Mouse (Mus musculus) neural tube, embryonic 11.5 days (tissue): ENCODE data around the gene Psme2b. TPM values are rescaled to one million over a fixed set of nuclear protein-coding genes. Genes with fewer than 3 reads are reported as not detected.
"Not testable (repeated sequence)": the region's sequence is repeated elsewhere in the genome, so short reads cannot be mapped to it uniquely, and the experiment has no call there.

Experiments
- ATAC-seq: fragments of 200-750 bp; cut with Nextera tagmentation; 2 replicates; pipeline ENCODE4 v1.8.0; 2017; ENCODE audit warnings: moderate number of reproducible peaks, mild to moderate bottlenecking, moderate TSS enrichment, moderate library complexity; ENCODE audit not compliant: insufficient read depth, low FRiP score, low TSS enrichment
- DNase-seq: peaks from one replicate; pipeline ENCODE4 v3.0.0-alpha.2; 2015; ENCODE audit warnings: low spot score
- H3K27ac ChIP-seq: fragments of 300-500 bp; sonication (generic); 2 replicates; pipeline ENCODE4 v1.5.1; 2014; ENCODE audit warnings: low read depth, mild to moderate bottlenecking, low read length
- H3K27me3 ChIP-seq: fragments of 300-500 bp; sonication (generic); 2 replicates; pipeline ENCODE4 v1.6.1; 2014; ENCODE audit warnings: mild to moderate bottlenecking, low read length, mixed read lengths; ENCODE audit not compliant: control insufficient read depth, insufficient read depth
- H3K36me3 ChIP-seq: fragments of 300-500 bp; sonication (generic); 2 replicates; pipeline ENCODE4 v1.6.1; 2014; ENCODE audit warnings: mild to moderate bottlenecking, low read length, moderate library complexity, mixed read lengths; ENCODE audit not compliant: control insufficient read depth, insufficient read depth
- H3K4me1 ChIP-seq: fragments of 300-500 bp; sonication (generic); 2 replicates; pipeline ENCODE4 v1.6.1; 2014; ENCODE audit warnings: low read length, mixed read lengths; ENCODE audit not compliant: control insufficient read depth, insufficient read depth
- H3K4me2 ChIP-seq: fragments of 300-500 bp; sonication (generic); 2 replicates; pipeline ENCODE4 v1.6.1; 2014; ENCODE audit warnings: low read depth, mild to moderate bottlenecking, moderate library complexity
- H3K4me3 ChIP-seq: fragments of 300-500 bp; sonication (generic); 2 replicates; pipeline ENCODE4 v1.5.1; 2014; ENCODE audit warnings: low read depth, low read length
- H3K9ac ChIP-seq: fragments of 300-500 bp; sonication (generic); 2 replicates; pipeline ENCODE4 v1.6.1; 2014; ENCODE audit warnings: mild to moderate bottlenecking, low read length
- H3K9me3 ChIP-seq: fragments of 300-500 bp; sonication (generic); 2 replicates; pipeline ENCODE4 v1.6.1; 2016; ENCODE audit warnings: low read length; ENCODE audit not compliant: control insufficient read depth
- WGBS: fragments of 180-500 bp; shearing (Covaris S2); extraction: QIAGEN DNeasy Blood & Tissue Kit; methylation state at CpG from one replicate; pipeline ENCODE4 v1.1.7; 2014; 5-methylcytosine and 5-hydroxymethylcytosine counted together
- polyA plus RNA-seq: library from polyadenylated mRNA; unstranded; fragments of >200 nt; fragmentation: Nextera tagmentation; extraction: Ambion mirVana; gene quantifications from 2 replicates; pipeline ENCODE4 v1.2.1, GENCODE M21; 2014

Gene Psme2b
- 1.2 and 2.1 TPM in 2 replicates for polyA plus RNA-seq

DNA sequence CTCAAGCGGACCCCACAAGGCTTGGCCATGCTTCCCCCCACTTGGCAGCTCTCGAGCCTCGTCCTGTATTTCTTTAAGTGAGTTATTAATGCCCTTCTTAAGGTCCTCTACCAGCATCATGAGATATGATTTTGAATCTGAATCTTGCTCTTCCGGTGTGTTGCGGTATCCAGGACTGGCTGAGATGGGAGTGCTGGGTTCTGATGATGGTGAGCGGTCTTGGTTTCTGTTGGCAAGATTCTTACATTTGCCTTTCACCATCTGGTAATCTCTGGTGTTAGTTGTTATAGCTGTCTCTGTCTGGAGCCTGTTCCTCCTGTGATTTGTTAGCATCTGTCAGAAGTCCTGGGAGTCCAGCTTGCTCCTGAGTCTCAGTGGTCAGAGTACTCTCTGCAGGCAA is at the start of gene Psme2b:
Gene Psme2b, minus strand, starts transcription at position 101 of the 400 bp plus-strand sequence.
- not testable (repeated sequence) for H3K27me3 ChIP-seq, H3K4me2 ChIP-seq, H3K9ac ChIP-seq, ATAC-seq, H3K36me3 ChIP-seq, H3K27ac ChIP-seq, H3K9me3 ChIP-seq, H3K4me3 ChIP-seq, H3K4me1 ChIP-seq, DNase-seq
- WGBS: 91% methylated on average over 6 of the region's 6 CpGs

DNA sequence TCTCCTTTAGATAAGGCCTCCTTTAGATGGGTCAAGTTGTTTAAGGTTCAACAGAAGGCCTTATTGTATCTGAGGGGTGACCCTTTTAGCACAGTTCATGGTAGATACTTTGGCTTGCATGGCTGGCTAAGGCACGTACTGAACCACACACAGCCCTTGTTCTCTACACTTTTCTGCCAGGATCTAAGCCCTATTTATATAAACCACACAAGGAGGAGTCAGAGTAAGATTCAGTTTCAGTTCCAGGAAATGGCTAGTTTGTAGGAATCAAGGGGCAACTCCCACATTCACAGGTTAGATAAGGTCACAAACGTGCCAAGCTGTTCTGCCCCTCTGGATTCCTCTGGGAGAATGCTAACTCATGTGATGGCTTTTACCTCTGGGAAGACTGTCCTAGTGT is 48.0 kb upstream of the Psme2b start, which contains the start of gene Tgtp1:
Gene Tgtp1, minus strand, starts transcription at position 155 of the 400 bp plus-strand sequence.
- H3K9ac ChIP-seq, H3K36me3 ChIP-seq, H3K9me3 ChIP-seq, H3K4me3 ChIP-seq, H3K27me3 ChIP-seq, H3K4me1 ChIP-seq, ATAC-seq, DNase-seq, H3K27ac ChIP-seq, H3K4me2 ChIP-seq: not testable (repeated sequence)
- WGBS: 57% methylated on average over 2 of the region's 2 CpGs

DNA sequence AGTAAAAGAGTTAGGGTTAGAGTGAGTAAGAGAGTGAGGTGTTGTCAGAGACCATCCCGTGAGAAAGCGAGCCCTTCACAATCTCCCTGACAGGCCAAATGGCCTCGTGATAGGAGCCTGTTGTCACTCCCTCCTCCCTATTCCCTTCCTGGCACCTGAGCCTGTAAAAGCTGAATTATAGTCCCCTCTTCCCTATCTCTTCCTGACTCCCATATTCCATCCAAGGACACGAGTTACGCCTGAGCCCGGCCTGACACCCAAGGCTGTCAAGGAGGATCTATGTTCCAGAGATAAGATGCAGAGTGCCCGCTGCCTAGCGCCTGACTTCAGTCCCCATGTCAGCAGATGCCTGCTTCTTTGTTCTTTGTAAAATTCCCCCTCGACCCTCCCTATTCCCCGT is 47.3 kb upstream of the Psme2b start:
- not testable (repeated sequence) for H3K27ac ChIP-seq, H3K4me3 ChIP-seq, H3K36me3 ChIP-seq, ATAC-seq, H3K9ac ChIP-seq, H3K4me2 ChIP-seq, DNase-seq, H3K9me3 ChIP-seq, H3K27me3 ChIP-seq, H3K4me1 ChIP-seq
- 36% methylated on average over 10 of the region's 10 CpGs for WGBS

DNA sequence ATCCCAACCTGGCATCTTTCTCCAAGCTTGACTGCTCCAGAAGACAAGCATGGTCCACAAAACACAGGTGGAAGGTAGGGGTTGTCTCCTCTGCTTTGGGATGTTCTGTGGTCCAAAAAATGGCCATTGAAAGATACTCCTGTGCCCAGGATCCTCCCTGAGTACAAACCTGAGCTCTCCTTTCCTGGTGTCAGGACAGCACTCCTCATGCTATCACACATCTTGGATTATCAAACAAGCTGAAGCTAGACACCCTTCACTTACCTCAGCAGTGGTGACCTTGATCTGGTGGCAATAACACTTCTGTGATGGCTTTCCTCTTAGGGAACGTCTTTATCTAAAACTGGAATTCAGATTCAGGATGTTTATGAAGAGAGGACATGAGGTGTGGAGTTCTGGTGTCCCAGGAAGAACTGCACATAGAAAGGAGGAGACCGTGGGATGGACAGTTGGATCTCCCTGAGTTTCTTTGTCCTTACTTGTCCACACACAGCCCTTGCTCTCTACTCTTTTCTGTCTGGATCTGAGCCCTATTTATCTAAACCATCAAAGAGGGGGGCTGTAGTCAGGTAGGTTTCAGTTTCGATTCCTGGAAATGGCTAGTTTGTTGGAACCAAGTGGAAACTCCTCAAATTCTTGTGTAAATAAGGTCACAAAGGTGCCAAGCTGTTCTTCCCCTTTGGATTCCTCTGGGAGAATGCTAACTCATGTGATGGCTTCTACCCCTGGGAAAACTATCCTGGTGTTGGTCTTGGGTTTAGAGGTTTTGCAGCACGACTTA is 45.9 kb upstream of the Psme2b start, which contains the start of gene Gm12185:
Gene Gm12185, minus strand, starts transcription at position 487 of the 781 bp plus-strand sequence.
- not testable (repeated sequence) for H3K4me3 ChIP-seq, ATAC-seq, H3K27ac ChIP-seq, H3K4me2 ChIP-seq, H3K9me3 ChIP-seq, H3K27me3 ChIP-seq, H3K36me3 ChIP-seq, DNase-seq, H3K4me1 ChIP-seq, H3K9ac ChIP-seq
- WGBS: 65% methylated on average over 4 of the region's 4 CpGs

DNA sequence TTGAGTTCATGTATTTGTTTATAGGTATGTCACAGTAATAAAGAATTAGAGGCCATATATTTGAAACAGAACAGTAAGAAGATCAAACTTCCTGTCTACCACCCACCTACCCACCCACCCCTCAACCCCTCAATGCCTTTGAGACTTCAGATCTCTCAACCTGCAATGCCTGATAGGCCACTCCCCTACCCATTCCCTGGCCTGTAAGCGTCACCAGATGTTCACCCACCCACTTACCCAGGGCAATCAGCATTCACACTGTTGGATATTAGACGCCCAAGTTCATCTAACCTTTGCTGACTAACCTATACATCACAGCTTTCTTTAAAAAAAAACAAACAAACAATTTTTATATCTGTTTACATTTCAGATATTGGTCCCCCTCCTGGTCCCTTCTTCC is 44.0 kb upstream of the Psme2b start:
- H3K4me1 ChIP-seq, H3K36me3 ChIP-seq, DNase-seq, H3K27me3 ChIP-seq, H3K27ac ChIP-seq, H3K9me3 ChIP-seq, ATAC-seq, H3K4me3 ChIP-seq, H3K9ac ChIP-seq, H3K4me2 ChIP-seq: not testable (repeated sequence)
- 71% methylated on average over 2 of the region's 2 CpGs for WGBS

DNA sequence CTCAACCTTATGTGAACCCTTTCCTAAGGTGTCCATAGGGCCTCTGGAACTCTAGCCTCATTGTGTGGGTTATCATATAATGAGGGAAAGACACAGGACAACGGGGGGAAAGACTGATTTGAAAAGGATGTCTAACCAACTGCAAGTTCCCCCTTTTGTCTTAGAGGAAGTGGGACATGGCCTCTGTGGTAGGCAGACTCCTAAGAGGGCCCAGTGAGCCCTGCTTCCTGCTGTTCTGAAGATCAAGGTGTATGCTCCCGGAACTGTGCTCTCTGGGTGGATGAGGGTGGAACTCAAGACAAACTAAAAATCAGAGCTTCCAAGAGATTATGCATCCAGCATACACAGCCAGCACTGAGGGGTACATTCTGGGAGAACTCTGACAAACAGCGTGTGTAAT is 42.2 kb upstream of the Psme2b start:
- H3K36me3 ChIP-seq, DNase-seq, H3K9ac ChIP-seq, H3K4me2 ChIP-seq, H3K4me3 ChIP-seq, H3K27me3 ChIP-seq, H3K4me1 ChIP-seq, H3K9me3 ChIP-seq, ATAC-seq, H3K27ac ChIP-seq: not testable (repeated sequence)
- whole genome bisulfite sequencing: 75% methylated on average over 2 of the region's 3 CpGs

DNA sequence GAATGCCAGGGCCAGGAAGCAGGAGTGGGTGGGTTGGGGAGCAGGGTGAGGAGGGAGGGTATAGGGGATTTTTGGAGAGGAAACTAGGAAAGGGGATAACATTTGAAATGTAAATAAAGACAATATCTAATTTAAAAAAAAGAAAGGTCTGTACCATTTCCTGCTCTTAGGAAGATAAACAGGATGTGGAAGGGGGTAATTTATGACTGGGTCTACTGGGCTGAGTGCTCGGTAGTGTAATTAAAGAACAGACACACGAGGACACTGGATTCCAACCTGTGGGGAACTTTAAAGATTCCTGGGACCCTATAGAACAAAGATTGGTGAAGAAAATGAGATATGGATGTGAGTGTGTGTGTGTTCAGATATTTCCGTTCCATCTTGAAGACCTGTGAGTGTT is 36.9 kb upstream of the Psme2b start:
- not testable (repeated sequence) for H3K9me3 ChIP-seq, H3K36me3 ChIP-seq, H3K9ac ChIP-seq, ATAC-seq, H3K4me1 ChIP-seq, H3K27me3 ChIP-seq, H3K4me2 ChIP-seq, DNase-seq, H3K27ac ChIP-seq, H3K4me3 ChIP-seq
- no CpG with 5 or more reads among the region's 3 CpGs for WGBS

DNA sequence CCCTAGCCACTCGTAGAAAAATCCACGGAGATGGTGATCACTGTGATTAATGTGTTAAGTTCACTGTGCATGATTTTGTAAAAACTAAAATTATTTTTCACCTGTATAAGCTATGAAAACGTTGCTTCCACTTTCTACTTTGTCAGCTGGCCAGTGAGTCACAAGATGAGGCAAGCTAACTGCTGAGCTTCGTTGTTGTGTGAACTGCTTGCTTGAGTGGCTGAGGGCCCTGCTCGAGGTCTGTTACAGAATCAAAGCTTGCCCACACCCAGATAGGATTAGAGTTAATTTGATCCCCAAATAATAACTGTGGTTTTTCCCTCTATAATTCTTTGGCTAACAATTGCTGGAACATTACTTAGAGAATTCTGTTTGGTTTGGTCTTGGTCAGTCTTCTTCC is 34.1 kb upstream of the Psme2b start:
- not testable (repeated sequence) for H3K4me1 ChIP-seq, H3K27me3 ChIP-seq, H3K4me2 ChIP-seq, ATAC-seq, DNase-seq, H3K27ac ChIP-seq, H3K9me3 ChIP-seq, H3K9ac ChIP-seq, H3K36me3 ChIP-seq, H3K4me3 ChIP-seq
- no CpG with 5 or more reads among the region's 5 CpGs for WGBS

DNA sequence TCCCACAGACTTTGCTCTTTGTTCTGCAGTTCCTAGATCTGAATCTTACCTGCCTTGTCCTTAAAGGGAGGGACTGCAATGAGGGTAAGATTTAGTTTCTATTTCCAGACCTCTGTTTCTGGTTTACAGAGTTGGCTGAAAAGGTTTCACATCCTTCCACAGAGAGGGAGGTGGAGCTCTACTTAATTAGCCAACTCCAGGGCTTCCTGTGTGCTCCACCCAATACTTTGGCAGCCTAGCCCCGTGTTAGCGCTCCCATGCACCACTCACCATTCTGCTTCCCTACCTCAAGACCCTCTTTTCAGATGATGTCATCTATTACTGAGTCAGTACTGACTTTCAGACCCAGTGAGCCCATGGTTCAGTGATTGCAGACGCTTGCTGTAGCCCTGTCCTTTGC is 33.3 kb upstream of the Psme2b start, which contains the start of gene 9930111J21Rik1:
Gene 9930111J21Rik1, minus strand, starts transcription at position 148 of the 400 bp plus-strand sequence.
- H3K9me3 ChIP-seq, H3K27me3 ChIP-seq, H3K9ac ChIP-seq, DNase-seq, H3K27ac ChIP-seq, H3K4me2 ChIP-seq, H3K4me3 ChIP-seq, H3K4me1 ChIP-seq, ATAC-seq, H3K36me3 ChIP-seq: not testable (repeated sequence)
- no CpG with 5 or more reads among the region's 3 CpGs for WGBS
